Mouse (Mus musculus): Measurements from ENCODE around the gene Tmem178. TPM values are rescaled to one million over a fixed set of nuclear protein-coding genes. Genes with fewer than 3 reads are reported as not detected.

The Tmem178 gene
- total and polyA plus RNA-seq, 3 experiments, result not detected

DNA sequence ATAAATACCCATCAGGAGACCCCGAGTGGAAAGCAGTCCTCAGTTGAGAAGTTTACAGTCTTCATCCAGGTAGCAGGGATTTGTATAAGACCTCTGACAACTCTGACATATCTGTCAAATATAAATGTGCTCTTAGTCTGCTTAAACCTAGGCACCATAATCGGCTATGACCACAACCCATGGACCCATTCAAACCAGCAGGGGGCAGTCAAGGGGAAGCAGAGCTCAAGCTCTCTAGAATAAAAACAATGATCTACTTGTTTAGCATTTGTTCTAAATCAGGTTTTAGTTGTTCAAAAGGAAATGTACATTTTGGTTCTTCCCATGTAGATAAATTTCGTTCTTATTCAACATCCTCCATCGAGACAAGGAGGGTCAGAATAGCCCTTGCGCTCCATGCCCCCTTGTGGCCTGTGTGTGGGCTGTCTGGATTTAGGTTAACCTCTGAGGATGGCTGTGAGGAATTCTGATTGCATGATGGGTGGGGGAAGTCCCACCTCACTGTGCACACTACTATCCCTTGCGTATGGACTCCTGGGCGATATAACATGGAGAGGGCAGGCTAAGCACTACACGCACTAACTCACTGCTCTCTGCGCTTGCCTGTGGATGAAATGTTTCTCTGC is 101.2 kb downstream of the Tmem178 start:
- TF ChIP-seq CTCF (IDR thresholded peaks at IDR 0.05; ENCODE audit: low read depth, low read length) (0 out of 2 replicates have a peak, but pooled peaks have one; percentile 19), POLR2AphosphoS5 (IDR thresholded peaks at IDR 0.05; ENCODE audit: insufficient replicate concordance, low read depth, low read length) (no peak)
- no peak overlapping the region for H3K4me3 ChIP-seq (ENCODE audit: low read depth, low read length)
- peaks cover 9% of the 10 kb centered on the region for H3K4me1 ChIP-seq (ENCODE audit: insufficient read depth, low read depth, low read length)
- H3K9me3 ChIP-seq (replicated peaks), result no peaks in the 10 kb centered on the region
- H3K27me3 ChIP-seq (ENCODE audit: insufficient read depth, low read length), result no peaks in the 10 kb centered on the region
- 0 out of 2 replicates have a peak, but pooled peaks have one; percentile 11 for ATAC-seq (ENCODE audit: extremely low read depth, insufficient number of reproducible peaks, low FRiP score, poor library complexity, severe bottlenecking)
- peaks cover 82% of the 10 kb centered on the region for H3K36me3 ChIP-seq (replicated peaks)
- no peak for DNase-seq (ENCODE audit: low spot score)

DNA sequence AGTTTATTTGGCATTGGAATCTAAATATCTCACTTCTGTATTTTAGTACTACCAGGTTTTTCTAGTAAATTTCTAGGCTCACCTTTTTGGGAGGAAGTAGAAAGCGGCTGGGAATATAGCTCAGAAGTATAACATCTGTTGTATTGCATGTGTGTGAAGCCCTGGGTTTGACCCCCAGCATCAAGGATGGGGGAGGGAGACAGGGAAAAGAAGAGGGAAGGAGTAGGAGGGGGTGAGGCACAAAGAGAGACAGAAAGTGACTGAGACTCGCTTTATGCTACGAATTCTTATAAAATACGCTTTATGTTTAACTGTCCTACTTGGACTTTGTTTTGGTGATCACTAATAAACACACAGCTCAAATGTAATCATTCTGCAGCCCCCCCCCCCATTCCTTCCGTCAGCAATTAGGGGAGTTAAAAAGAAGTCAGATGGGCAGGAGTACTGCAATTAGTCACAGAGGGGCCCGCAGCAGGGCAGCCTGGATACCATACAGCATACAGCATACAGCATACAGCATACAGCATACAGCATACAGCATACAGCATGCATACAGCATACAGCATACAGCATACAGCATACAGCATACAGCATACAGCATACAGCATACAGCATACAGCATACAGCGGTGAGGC is 103.6 kb downstream of the Tmem178 start:
- Histone ChIP-seq H3K36me3 (replicated peaks) (peaks cover 80% of the 10 kb centered on the region), H3K4me3 (ENCODE audit: low read depth, low read length) (no peak overlapping the region), H3K9me3 (replicated peaks) (no peaks in the 10 kb centered on the region), H3K27me3 (ENCODE audit: insufficient read depth, low read length) (no peaks in the 10 kb centered on the region), H3K4me1 (ENCODE audit: insufficient read depth, low read depth, low read length) (peaks cover 7% of the 10 kb centered on the region)
- no peak for ATAC-seq (ENCODE audit: extremely low read depth, insufficient number of reproducible peaks, low FRiP score, poor library complexity, severe bottlenecking)
- DNase-seq (ENCODE audit: low spot score), result no peak
- TF ChIP-seq POLR2AphosphoS5 (IDR thresholded peaks at IDR 0.05; ENCODE audit: insufficient replicate concordance, low read depth, low read length), result no peak
- no peak for TF ChIP-seq CTCF (IDR thresholded peaks at IDR 0.05; ENCODE audit: low read depth, low read length)
- no peak for TF ChIP-seq GATA1 (IDR thresholded peaks at IDR 0.05; ENCODE audit: borderline replicate concordance, low read length)
- TF ChIP-seq GATA2 (IDR thresholded peaks at IDR 0.05; ENCODE audit: borderline replicate concordance, low read depth, low read length), result no peak
- no peak for TF ChIP-seq TAL1 (conservative IDR thresholded peaks at IDR 0.05; ENCODE audit: low read depth, low read length)

Other genes starting within 250 kb of the Tmem178 start
- gene Map4k3, start 216.1 kb upstream of the Tmem178 start, total RNA-seq (2014; fragmentation: Nextera tagmentation), result 0.30 TPM in 1 of 2 replicates, not detected in the other
- gene Map4k3, start 216.1 kb upstream of the Tmem178 start, total RNA-seq (2017), result 0.22 and 0.29 TPM in 2 replicates
- not detected in 2 replicates for gene Map4k3, start 216.1 kb upstream of the Tmem178 start, polyA plus RNA-seq (2012)
- gene Thumpd2, start 120.5 kb downstream of the Tmem178 start, total RNA-seq (2014; fragmentation: Nextera tagmentation), result 8.4 and 9.9 TPM in 2 replicates
- gene Thumpd2, start 120.5 kb downstream of the Tmem178 start, total RNA-seq (2017), result 13.7 and 15.7 TPM in 2 replicates
- 0.94 and 1.5 TPM in 2 replicates for gene Thumpd2, start 120.5 kb downstream of the Tmem178 start, polyA plus RNA-seq (2012)